Mouse (Mus musculus): ENCODE measurements around the gene Gm6993. TPM values are rescaled to one million over a fixed set of nuclear protein-coding genes. Genes with fewer than 3 reads are reported as not detected.

The Gm6993 gene
- polyA plus RNA-seq, 2 experiments from 2014 or later: not detected

- ATAC-seq: no peak
Observed at GRCm38 (mm10) chr12:31272012-31272735, 31.6 kb downstream of the Gm6993 start.

GRCm38 (mm10) chr12:31272846-31273245, 32.3 kb downstream of the Gm6993 start:
- no peak for ATAC-seq

- no peak for ATAC-seq
Observed at GRCm38 (mm10) chr12:31273646-31274045, 33.1 kb downstream of the Gm6993 start.

DNA sequence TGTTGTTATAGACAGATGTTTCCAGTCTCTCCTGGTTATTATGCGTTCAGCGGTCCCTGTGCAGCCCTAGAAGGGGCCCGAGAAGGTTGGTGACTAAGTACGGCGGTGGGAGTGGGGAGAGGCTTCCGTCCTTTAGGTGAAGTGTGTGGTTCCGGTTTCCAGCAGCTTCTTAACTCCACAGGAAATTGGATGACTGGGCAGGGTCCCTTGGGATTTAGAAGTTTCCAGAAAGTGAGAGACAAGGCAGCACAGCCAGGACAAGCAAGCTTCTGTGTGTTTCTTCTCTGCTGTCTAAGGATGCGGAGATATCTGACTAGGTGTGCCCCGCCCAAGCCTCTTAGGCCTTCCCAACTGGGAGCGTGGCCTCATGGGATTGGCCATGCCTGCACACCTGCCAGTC, 34.8 kb downstream of the Gm6993 start:
- ATAC-seq: no peak

- no peak for ATAC-seq
Observed at GRCm38 (mm10) chr12:31278270-31278669, 37.7 kb downstream of the Gm6993 start.

DNA sequence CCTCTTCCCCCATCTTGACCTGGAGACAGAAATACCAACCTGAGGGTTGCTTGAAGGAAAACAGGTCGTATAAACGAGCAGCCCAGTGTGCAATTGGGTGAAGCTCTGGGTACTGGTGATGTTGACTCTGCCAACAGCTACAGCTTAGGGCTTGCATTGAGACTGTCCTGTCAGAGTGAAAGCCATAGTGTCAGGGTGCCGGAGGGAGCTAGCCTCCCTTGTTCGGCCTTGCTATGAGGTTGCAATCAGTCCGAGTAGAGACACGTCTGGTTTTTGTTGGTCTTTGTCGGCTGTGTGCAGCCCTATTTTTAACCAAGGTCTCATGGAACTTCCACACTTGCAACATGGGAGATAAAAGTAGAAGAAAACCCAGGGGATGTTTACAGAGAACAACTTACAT, 39.7 kb downstream of the Gm6993 start:
- ATAC-seq: no peak

- no peak for ATAC-seq
Observed at GRCm38 (mm10) chr12:31281100-31281591, 40.6 kb downstream of the Gm6993 start.

DNA sequence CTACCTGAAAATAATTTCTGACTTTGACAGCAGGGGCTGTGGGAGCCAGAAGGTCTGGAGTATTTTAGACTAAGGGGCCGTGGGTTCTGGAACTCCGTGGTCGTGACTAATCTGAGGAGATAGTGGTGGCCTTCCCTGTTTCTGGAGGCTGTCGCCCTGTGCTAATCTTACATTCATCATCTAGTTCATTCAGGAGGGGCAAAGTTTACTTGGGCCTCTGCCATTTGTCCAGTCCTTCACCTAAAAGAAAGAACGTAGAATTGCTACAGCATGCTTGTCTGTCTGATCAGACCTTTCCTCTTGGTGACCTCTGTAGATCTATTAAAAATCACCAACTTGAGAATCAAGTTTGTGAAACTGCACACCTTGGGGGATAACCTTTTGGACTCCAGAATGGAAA, 41.7 kb downstream of the Gm6993 start:
- no peak for ATAC-seq

DNA sequence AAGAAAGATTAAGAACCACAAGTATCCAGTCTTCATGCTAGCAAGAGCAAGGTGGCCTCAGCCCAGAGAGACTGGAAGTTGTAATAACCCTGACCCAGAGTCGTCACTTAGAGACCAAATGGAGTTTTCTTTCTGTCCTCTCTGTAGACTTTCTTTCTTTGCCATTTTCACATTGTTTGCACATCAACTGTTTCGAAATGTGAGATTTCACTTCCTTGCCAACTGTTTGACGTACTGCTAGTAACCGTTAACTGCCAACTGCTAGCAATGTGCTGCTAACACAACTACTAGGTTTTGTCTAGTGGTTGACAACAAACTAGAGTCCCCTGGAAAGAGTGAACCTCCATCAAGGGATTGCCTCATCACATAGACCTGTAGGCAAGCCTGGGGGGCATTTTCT, 42.6 kb downstream of the Gm6993 start:
- ATAC-seq: no peak

DNA sequence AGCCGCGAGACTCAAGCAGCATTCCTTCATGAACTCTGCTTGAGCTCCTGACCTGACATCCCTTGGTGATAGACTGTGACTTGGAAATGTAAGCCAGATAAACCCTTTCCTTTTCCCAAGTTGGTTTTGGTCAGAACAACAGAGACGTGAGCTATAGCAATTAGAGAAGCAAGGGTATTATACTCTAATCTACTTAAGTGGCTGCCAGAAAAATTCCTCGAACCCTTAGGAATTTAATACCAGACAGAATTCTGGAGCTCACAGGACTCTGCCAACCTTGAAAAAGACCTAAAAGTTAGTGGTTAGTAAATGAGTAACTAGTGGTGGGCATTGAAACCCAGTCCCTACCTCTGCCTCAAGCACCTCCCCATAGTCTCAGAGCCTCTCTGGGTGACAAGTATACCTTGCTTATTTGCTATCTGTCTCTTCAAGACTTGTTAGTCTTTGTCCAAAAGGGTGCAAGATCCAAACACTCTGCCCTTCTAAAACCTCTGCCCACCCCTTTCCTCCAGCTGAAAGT, 43.1 kb downstream of the Gm6993 start:
- ATAC-seq: no peak

DNA sequence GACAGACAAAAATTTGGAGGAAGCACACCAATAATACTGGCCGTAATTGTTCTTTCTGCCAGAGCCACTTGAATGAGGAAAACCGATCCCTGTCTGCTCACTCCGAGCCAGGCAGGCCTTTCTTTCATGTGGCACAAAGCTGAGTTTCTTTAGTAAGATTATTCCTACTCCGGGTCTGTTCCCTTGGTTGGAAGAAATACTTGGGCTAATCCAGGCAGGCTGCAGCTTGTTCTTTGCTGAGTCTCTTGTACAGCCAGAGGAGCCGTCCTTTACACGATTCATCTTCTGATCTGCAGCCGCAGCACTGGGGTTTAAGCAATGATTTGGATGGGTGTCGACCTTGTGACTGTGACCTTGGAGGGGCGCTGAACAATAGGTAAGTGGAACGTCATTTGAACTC, 48.5 kb downstream of the Gm6993 start:
- no peak for ATAC-seq

Other genes with a start within 250 kb of the Gm6993 start
- not detected for gene Fam110c, start 166.9 kb upstream of the Gm6993 start, polyA plus RNA-seq (2017; shearing (Covaris generic))
- not detected for gene Lamb1, start 24.5 kb downstream of the Gm6993 start, polyA plus RNA-seq (2017; shearing (Covaris generic))
- gene Dld, start 110.7 kb downstream of the Gm6993 start, polyA plus RNA-seq (2017; shearing (Covaris generic)): 10 to 100 TPM; 86.2 to 88.3 TPM
- gene Slc26a3, start 150.1 kb downstream of the Gm6993 start, polyA plus RNA-seq (2017; shearing (Covaris generic)): under 1 TPM in 1 of 2 experiments, not detected in 1; 0.20 TPM